Mouse (Mus musculus) heart, embryonic 13.5 days (tissue): ENCODE results near the gene Wnt7a. TPM values are rescaled to one million over a fixed set of nuclear protein-coding genes. Genes with fewer than 3 reads are reported as not detected.

Experiments used
- ATAC-seq: fragments of 200-750 bp; cut with Nextera tagmentation; 2 replicates; pipeline ENCODE4 v1.8.0; 2017; ENCODE audit warnings: moderate TSS enrichment; ENCODE audit not compliant: insufficient number of reproducible peaks, low FRiP score, low TSS enrichment; ENCODE audit errors: extremely low read depth
- H3K27ac ChIP-seq: fragments of 300-500 bp; sonication (generic); replicated peaks from 2 replicates; pipeline ENCODE4 v1.5.1; 2015; ENCODE audit warnings: moderate library complexity, mild to moderate bottlenecking, inconsistent platforms
- H3K27me3 ChIP-seq: fragments of 300-500 bp; sonication (generic); replicated peaks from 2 replicates; pipeline ENCODE4 v1.6.1; 2015; ENCODE audit warnings: mild to moderate bottlenecking, inconsistent platforms
- H3K36me3 ChIP-seq: fragments of 300-500 bp; sonication (generic); 2 replicates; pipeline ENCODE4 v1.6.1; 2015; ENCODE audit warnings: mild to moderate bottlenecking, inconsistent platforms
- H3K4me1 ChIP-seq: fragments of 300-500 bp; sonication (generic); 2 replicates; pipeline ENCODE4 v1.6.1; 2015; ENCODE audit warnings: inconsistent platforms
- H3K4me2 ChIP-seq: fragments of 300-500 bp; sonication (generic); 2 replicates; pipeline ENCODE4 v1.6.1; 2015; ENCODE audit warnings: inconsistent platforms, mild to moderate bottlenecking, moderate library complexity
- H3K4me3 ChIP-seq: fragments of 300-500 bp; sonication (generic); 2 replicates; pipeline ENCODE4 v1.5.1; 2015; ENCODE audit warnings: moderate library complexity, mild to moderate bottlenecking, inconsistent platforms
- H3K9ac ChIP-seq: fragments of 300-500 bp; sonication (generic); 2 replicates; pipeline ENCODE4 v1.6.1; 2015; ENCODE audit warnings: inconsistent platforms, mild to moderate bottlenecking, moderate library complexity
- H3K9me3 ChIP-seq: fragments of 300-500 bp; sonication (generic); 2 replicates; pipeline ENCODE4 v1.6.1; 2016; ENCODE audit warnings: inconsistent platforms
- WGBS: fragments of 180-500 bp; shearing (Covaris S2); methylation state at CpG from one replicate; pipeline ENCODE4 v1.1.7; 2015; ENCODE audit warnings: mixed read lengths; 5-methylcytosine and 5-hydroxymethylcytosine counted together
- polyA plus RNA-seq: library from polyadenylated mRNA; unstranded; fragments of >200 nt; fragmentation: Nextera tagmentation; extraction: Ambion mirVana; gene quantifications from 2 replicates; pipeline ENCODE4 v1.2.1, GENCODE M21; 2015

Gene Wnt7a
- polyA plus RNA-seq, 1 experiment from 2014 or later, result 0.13 TPM

GRCm38 (mm10) chr6:91383871-91384270 lies 27.3 kb downstream of the Wnt7a start:
- no peak for ATAC-seq
- peaks cover 51% of the 10 kb centered on the region for H3K27me3 ChIP-seq
- WGBS, result 67% methylated on average over 2 of the region's 2 CpGs

DNA sequence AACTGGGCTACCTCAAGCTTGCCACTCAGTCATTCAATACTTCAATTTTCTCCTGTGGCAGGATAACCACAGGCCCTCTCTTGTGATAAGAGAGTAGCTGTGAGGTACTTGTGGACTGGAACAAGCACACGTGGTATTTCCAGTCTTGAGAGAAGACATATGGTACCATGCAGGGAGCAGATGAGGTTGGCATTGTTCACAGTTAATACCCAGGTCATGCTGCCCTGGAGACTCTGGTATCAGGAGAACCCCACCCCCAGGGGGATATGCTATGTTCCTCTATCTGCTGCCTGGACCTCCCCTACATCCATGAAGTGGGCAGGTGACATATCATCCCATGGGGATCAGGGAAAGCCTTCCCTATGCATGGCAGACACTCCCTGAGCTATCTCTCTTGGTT lies 27.9 kb downstream of the Wnt7a start:
- WGBS, result 61% methylated on average over 1 of the region's 1 CpGs
- Histone ChIP-seq H3K27me3 (peaks cover 57% of the 10 kb centered on the region), H3K9me3 (no peaks in the 10 kb centered on the region), H3K27ac (no peak overlapping the region), H3K36me3 (no peaks in the 10 kb centered on the region), H3K4me2 (no peak overlapping the region), H3K4me3 (no peak overlapping the region), H3K4me1 (peaks cover 10% of the 10 kb centered on the region; the same call in 1 of the 2 replicates), H3K9ac (no peak overlapping the region)
- no peak for ATAC-seq

More at GRCm38 (mm10) chr6:91383871-91384270, 27.3 kb downstream of the Wnt7a start:
- Histone ChIP-seq H3K4me3 (no peak overlapping the region), H3K4me2 (no peak overlapping the region), H3K36me3 (no peaks in the 10 kb centered on the region), H3K27ac (no peak overlapping the region), H3K4me1 (peaks cover 14% of the 10 kb centered on the region), H3K9ac (no peak overlapping the region), H3K9me3 (no peaks in the 10 kb centered on the region)

- no peak for ATAC-seq
- Histone ChIP-seq H3K27me3 (peaks cover 60% of the 10 kb centered on the region), H3K4me3 (no peak overlapping the region)
Observed at GRCm38 (mm10) chr6:91379871-91380270, 31.3 kb downstream of the Wnt7a start.

GRCm38 (mm10) chr6:91379266-91379665 lies 31.9 kb downstream of the Wnt7a start:
- Histone ChIP-seq H3K36me3 (no peaks in the 10 kb centered on the region), H3K27ac (no peak overlapping the region), H3K9ac (no peak overlapping the region), H3K4me2 (no peak overlapping the region), H3K27me3 (peaks cover 58% of the 10 kb centered on the region), H3K4me3 (no peak overlapping the region), H3K4me1 (no peaks in the 10 kb centered on the region), H3K9me3 (no peaks in the 10 kb centered on the region)
- 64% methylated on average over 3 of the region's 3 CpGs for WGBS
- ATAC-seq, result no peak

More at GRCm38 (mm10) chr6:91379871-91380270, 31.3 kb downstream of the Wnt7a start:
- H3K9ac ChIP-seq, result no peak overlapping the region
- H3K4me1 ChIP-seq, result no peaks in the 10 kb centered on the region
- H3K4me2 ChIP-seq, result no peak overlapping the region
- H3K36me3 ChIP-seq, result no peaks in the 10 kb centered on the region
- no peaks in the 10 kb centered on the region for H3K9me3 ChIP-seq
- WGBS, result 57% methylated on average over 4 of the region's 4 CpGs
- H3K27ac ChIP-seq, result no peak overlapping the region

DNA sequence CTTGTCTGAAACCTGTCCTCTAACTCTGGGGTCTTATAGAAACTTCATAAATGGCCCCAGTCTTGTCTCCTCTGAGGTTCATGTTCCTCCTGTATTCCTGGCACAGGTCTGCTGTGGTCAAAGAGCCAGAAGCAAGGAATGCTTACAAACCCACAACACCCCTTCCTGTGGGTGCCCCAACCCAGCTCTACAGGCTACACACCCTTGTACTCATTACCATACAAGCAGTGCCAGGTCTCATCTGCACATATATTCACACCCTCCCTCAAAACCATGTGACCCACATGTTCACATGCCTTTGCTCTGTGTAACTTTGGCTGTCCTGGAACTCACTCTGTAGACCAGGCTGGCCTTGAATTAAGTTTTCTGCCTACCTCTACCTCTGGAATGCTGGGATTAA lies 38.2 kb downstream of the Wnt7a start:
- Histone ChIP-seq H3K36me3 (no peaks in the 10 kb centered on the region), H3K27me3 (peaks cover 63% of the 10 kb centered on the region), H3K4me3 (no peak overlapping the region), H3K4me2 (no peak overlapping the region), H3K9me3 (no peaks in the 10 kb centered on the region), H3K9ac (no peak overlapping the region), H3K27ac (no peak overlapping the region), H3K4me1 (no peaks in the 10 kb centered on the region)
- no peak for ATAC-seq

- Histone ChIP-seq H3K9ac (no peak overlapping the region), H3K4me2 (no peak overlapping the region), H3K9me3 (no peaks in the 10 kb centered on the region), H3K4me1 (no peaks in the 10 kb centered on the region), H3K4me3 (no peak overlapping the region), H3K27me3 (peaks cover 67% of the 10 kb centered on the region), H3K27ac (no peak overlapping the region), H3K36me3 (no peaks in the 10 kb centered on the region)
- no peak for ATAC-seq
- WGBS, result 32% methylated on average over 3 of the region's 3 CpGs
Observed at GRCm38 (mm10) chr6:91372586-91372971, 38.6 kb downstream of the Wnt7a start.

GRCm38 (mm10) chr6:91371912-91372585 lies 39.1 kb downstream of the Wnt7a start:
- H3K4me2 ChIP-seq, result no peak overlapping the region
- H3K9ac ChIP-seq, result no peak overlapping the region
- no peak overlapping the region for H3K4me3 ChIP-seq
- no peaks in the 10 kb centered on the region for H3K4me1 ChIP-seq
- no peak for ATAC-seq
- peaks cover 67% of the 10 kb centered on the region for H3K27me3 ChIP-seq
- H3K27ac ChIP-seq, result no peak overlapping the region
- no peaks in the 10 kb centered on the region for H3K9me3 ChIP-seq
- no peaks in the 10 kb centered on the region for H3K36me3 ChIP-seq

DNA sequence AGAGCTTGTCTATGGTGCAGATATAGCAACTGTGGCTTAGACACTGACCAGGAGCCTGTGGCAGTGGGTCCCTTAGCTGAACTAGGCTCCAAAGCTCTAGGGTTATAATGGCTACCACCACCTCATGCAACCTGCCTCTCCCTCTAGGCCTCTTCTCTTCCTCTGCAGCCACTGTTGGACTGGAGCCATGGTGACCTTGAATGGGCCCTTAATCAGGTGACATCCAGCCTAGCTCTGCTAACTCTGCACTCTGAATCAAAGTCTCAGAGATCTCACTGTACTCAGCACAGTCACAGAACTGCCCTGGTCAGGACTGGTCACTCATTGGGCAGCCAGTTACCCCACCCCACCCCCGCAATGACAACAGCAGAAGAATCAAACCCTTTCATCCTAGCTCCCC lies 44.4 kb downstream of the Wnt7a start:
- peaks cover 66% of the 10 kb centered on the region for H3K27me3 ChIP-seq
- 79% methylated on average over 1 of the region's 1 CpGs for WGBS
- no peak overlapping the region for H3K4me2 ChIP-seq
- H3K27ac ChIP-seq, result no peak overlapping the region
- H3K9ac ChIP-seq, result no peak overlapping the region
- no peaks in the 10 kb centered on the region for H3K36me3 ChIP-seq
- ATAC-seq, result no peak
- no peaks in the 10 kb centered on the region for H3K9me3 ChIP-seq
- no peaks in the 10 kb centered on the region for H3K4me1 ChIP-seq
- no peak overlapping the region for H3K4me3 ChIP-seq

GRCm38 (mm10) chr6:91365480-91365879 lies 45.7 kb downstream of the Wnt7a start:
- no peak for ATAC-seq
- H3K27me3 ChIP-seq, result peaks cover 68% of the 10 kb centered on the region
- no peak overlapping the region for H3K9ac ChIP-seq
- WGBS, result 71% methylated on average over 14 of the region's 14 CpGs
- no peaks in the 10 kb centered on the region for H3K9me3 ChIP-seq
- no peak overlapping the region for H3K4me2 ChIP-seq
- H3K4me3 ChIP-seq, result no peak overlapping the region
- H3K36me3 ChIP-seq, result no peaks in the 10 kb centered on the region
- no peaks in the 10 kb centered on the region for H3K4me1 ChIP-seq
- H3K27ac ChIP-seq, result no peak overlapping the region

DNA sequence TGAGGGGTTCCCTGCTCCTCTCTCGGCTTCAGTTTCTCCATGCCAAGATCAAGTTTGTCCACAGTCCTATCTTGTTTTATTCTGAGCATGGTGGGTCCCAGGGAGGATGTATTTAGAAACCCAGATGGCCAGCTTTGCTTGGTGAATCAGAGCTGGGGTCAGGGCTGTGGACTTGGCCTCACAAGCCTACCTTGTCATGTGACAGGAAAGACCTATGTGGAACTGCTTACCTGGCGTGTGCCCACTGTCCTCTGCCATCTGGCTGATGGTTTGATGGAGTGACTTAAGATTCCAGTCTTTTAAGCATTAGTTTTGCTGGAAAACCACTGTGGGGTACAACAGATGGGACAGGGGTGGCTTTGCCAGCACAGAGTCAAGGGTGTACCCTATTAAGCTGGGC lies 48.4 kb downstream of the Wnt7a start:
- no peak overlapping the region for H3K27ac ChIP-seq
- WGBS, result 76% methylated on average over 2 of the region's 2 CpGs
- H3K9me3 ChIP-seq, result no peaks in the 10 kb centered on the region
- no peak overlapping the region for H3K9ac ChIP-seq
- no peak overlapping the region for H3K4me3 ChIP-seq
- H3K4me1 ChIP-seq, result no peaks in the 10 kb centered on the region
- no peak for ATAC-seq
- no peaks in the 10 kb centered on the region for H3K36me3 ChIP-seq
- no peak overlapping the region for H3K4me2 ChIP-seq
- peaks cover 69% of the 10 kb centered on the region for H3K27me3 ChIP-seq

DNA sequence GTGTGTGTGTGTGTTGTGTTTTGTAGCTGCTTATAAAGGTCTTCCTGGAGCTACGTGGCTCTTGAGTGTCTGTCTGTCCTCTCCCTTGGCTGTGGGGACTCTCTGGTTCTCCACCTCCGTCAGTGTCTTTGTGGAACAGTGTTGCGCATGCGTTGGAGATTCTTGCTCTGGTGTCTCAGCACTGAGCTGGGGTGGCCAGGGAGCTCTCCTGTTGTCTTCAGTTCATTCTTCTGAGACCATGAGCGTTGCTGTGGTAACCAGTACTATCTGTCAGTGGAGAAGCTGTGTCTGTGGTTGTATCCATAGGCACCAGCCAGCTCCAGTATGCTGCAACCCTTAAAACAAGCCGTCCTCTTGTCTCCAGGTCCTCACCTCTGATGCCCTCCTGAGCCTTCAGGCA lies 50.2 kb downstream of the Wnt7a start:
- H3K4me3 ChIP-seq, result no peak overlapping the region
- H3K27ac ChIP-seq, result no peak overlapping the region
- H3K4me2 ChIP-seq, result no peak overlapping the region
- no peak overlapping the region for H3K9ac ChIP-seq
- no peaks in the 10 kb centered on the region for H3K36me3 ChIP-seq
- ATAC-seq, result no peak
- no peaks in the 10 kb centered on the region for H3K9me3 ChIP-seq
- WGBS, result 80% methylated on average over 6 of the region's 6 CpGs
- no peaks in the 10 kb centered on the region for H3K4me1 ChIP-seq
- peaks cover 72% of the 10 kb centered on the region for H3K27me3 ChIP-seq

GRCm38 (mm10) chr6:91360371-91360690 lies 50.8 kb downstream of the Wnt7a start:
- Histone ChIP-seq H3K4me1 (no peaks in the 10 kb centered on the region), H3K4me2 (no peak overlapping the region), H3K27me3 (peaks cover 70% of the 10 kb centered on the region), H3K4me3 (no peak overlapping the region), H3K9me3 (no peaks in the 10 kb centered on the region), H3K9ac (no peak overlapping the region), H3K36me3 (no peaks in the 10 kb centered on the region), H3K27ac (no peak overlapping the region)
- WGBS, result 74% methylated on average over 4 of the region's 4 CpGs
- no peak for ATAC-seq
